Mouse (Mus musculus): ENCODE measurements around the gene Tmem181a.
"Not testable (repeated sequence)": the region's sequence is repeated elsewhere in the genome, so short reads cannot be mapped to it uniquely, and the experiment has no call there.

- not testable (repeated sequence) for TF ChIP-seq POLR2A (IDR thresholded peaks at IDR 0.05; ENCODE audit: low read depth, low read length); CTCF (IDR thresholded peaks at IDR 0.05; ENCODE audit: extremely low read depth, insufficient read depth, insufficient read length, insufficient replicate concordance)
Measured at GRCm38 (mm10) chr17:6279772-6280171, 23.1 kb downstream of the Tmem181a start.

All from spleen, adult 2 months (tissue).